Mouse (Mus musculus): ENCODE measurements at regions not wholly inside any gene's neighbourhood (a gene's known extent, or its start where the extent isn't known, plus 50 kb on each side); places are given as distances from the start of the nearest gene placed in this dataset.

DNA sequence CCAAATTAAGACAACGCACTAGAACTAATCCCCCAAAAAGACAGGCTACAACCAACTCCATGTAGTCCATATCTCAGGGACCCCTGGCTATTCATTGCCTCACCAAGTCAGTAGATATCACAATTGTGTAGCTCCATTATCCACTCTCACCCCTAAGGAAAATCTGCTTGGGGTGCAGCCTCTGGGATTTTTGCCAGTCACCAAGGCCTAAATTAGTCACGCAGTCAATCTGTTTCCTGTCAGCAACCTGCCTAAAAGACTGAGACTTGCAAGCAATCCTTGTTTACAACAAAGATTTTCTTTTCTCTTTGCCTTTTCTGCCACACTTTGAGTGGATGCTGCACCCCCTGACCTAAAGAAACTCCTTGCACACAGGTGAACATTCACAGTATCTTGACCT is 208.5 kb upstream of the Arpp21 start:
- no peak for ATAC-seq (replicated peaks; ENCODE audit: low read depth, poor library complexity, severe bottlenecking)

DNA sequence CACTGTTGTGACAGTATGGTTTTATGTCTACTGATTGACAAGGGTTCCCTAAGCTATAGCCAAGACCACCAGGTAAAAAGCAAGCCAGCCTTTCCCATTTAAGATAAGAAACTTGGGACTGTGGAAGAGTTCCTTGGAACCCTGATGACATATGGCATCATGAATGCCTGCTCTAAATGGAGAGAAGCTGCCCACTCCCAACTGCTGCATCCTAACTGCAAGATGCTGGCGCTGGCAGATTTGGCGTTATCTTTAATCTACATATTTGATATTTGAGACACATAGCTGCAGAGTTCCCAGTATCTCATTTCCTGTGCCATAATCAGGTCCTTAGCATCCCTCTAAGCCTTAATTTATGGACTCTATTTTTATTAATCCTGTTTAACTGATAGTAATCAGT is 200.4 kb upstream of the Arpp21 start:
- ATAC-seq (replicated peaks; ENCODE audit: low read depth, poor library complexity, severe bottlenecking) = no peak

DNA sequence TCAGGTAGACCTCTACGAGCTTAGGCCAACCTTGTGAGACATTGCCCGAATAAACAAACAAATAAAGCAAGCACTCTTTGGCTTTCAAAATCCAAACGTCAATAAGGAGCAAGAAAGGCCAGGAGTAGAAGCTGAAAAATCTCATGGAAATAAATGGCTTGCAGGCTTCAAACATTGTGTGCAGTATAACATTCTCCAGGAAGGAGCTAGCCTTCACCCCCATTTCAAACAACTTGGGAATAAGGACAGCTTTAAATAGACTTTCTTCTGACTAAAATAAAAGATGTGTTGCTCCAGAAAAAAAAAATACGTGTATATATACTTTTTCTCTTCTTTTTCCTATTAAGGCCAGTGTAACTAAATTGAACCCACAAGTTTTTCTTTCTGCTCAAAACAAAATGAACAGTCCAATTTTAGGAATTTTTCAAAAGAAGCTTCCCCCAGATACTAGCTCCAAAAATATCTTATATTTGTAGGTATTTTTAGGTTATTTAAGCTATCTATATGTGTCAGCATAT is 196.2 kb upstream of the Arpp21 start:
- ATAC-seq (replicated peaks; ENCODE audit: low read depth, poor library complexity, severe bottlenecking) = no peak

DNA sequence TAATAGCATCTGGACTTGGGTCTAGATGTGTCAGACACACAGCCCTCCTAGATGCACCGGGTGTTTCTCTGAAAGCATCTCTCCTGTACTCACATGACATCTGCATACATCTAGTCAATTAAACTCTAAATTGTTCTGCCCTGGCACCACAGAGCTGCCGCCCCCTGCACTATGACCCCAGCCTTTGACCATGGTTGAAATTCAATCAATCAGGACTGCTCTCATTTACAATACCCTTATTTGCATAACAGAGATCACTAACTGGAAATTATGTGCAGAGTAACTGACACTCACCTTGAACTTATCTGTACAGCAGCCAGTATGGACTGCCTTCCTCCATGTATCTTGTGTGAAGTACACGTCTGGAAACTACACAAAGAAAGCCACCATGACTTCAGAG is 193.5 kb upstream of the Arpp21 start:
- ATAC-seq (replicated peaks; ENCODE audit: low read depth, poor library complexity, severe bottlenecking) = no peak

DNA sequence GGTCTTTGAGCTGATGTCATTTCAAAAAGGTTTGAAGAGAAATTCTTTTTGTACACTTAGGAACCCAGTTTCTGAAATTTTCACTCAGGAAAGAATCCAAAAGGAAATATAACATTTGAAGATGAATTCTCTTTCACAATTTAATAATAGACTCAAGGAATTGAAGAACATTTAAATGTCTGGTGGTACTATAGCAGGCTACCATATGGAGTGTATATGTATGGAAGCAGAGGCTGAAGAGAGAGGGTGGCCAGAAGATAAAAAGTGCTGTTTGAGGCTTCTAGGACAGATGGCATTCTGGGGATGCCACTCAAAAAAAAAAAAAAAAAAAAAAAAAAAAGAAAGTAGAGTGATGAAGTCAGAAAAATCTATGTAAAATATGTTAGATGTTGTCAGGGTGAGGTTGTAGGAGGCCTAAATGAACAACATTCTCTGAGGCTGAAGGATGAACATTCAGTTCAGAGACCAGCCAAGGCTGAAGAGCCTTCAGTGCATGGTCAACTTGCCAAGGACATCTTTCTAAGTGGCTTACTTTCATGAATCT is 170.1 kb upstream of the Arpp21 start:
- ATAC-seq (replicated peaks; ENCODE audit: low read depth, poor library complexity, severe bottlenecking) = no peak

DNA sequence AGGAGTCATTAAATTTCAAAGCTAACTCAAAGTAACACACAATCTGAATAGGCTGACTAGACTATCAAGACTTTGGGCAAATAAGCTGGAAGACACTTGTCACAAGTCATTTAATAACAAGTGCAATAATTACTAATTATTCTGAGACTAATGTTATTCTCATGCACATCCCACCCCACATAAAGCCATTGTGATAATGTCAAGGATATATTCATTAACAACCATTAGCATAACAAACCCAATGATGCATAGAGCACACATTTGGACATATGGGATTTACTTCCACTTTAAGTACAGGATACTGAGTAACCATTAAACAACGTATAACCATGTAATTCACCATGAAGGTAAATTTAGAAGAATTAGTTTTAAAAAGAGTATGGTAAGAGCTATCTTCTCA is 135.0 kb upstream of the Arpp21 start:
- no peak for ATAC-seq (replicated peaks; ENCODE audit: low read depth, poor library complexity, severe bottlenecking)

DNA sequence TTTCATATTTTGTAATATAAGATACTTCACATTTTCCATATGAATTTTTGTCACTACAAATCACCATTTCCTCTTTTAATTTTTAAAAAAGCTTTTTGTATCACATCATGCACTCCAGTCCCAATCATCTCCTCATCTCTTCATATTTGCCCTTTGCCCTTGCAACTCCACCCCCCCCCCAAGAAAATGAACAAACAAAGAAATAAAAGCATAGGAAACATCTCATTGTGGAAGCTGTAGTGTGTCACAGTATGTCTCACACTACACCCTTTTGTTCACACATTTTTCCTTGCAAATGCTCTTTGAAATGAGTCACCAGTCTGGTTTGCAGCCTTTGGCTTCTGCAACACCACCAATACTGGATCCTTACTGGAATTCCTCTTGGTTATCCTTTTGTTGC is 131.6 kb upstream of the Arpp21 start:
- no peak for ATAC-seq (replicated peaks; ENCODE audit: low read depth, poor library complexity, severe bottlenecking)

DNA sequence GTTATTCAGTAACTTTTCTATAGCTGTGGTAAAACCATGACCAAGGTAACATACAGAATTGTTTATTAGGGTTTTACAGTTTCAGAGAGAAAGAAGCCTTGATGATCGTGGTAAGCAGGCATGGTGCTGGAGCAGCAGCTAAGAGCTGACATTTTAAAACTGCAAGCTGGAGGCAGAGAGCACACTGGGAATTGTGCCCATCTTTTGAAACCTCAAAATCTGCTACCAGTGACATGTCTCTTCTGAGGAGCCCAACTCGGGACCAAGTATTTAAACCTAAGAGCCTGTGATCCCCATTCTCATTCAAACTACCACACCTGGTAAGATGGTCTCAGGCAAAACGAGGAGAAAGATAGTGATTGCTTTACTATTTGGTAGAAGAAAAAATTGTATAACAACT is 125.6 kb upstream of the Arpp21 start:
- ATAC-seq (replicated peaks; ENCODE audit: low read depth, poor library complexity, severe bottlenecking) = no peak

DNA sequence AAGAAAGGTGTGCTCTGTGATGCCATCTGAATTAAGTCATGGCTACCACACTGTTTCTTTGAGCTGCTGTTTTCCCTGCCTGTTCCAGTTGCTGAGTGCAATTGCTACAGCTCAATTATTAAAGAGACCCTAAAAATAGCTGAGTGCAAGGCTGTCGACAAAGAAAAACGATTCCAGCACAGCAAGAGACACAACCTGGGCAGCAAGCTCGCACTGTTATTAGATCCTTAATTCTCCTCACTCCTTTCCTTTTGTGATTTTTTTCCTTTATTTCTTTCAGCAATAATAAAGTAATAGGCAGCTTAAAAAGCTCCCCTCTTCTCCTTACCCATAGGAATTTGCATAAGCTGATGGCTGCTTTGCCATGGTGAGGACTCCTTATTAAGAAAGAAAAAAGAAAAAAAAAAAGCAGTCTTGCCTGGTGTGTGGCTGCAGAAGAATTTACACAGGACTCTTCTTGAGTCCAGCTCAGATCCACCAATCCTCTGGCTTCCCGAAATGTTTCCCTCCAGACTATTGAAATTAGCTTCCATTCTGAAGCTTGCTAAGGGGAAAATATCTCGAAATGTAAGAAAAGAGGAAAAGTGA is 123.1 kb upstream of the Arpp21 start:
- ATAC-seq (replicated peaks; ENCODE audit: low read depth, poor library complexity, severe bottlenecking) = no peak

DNA sequence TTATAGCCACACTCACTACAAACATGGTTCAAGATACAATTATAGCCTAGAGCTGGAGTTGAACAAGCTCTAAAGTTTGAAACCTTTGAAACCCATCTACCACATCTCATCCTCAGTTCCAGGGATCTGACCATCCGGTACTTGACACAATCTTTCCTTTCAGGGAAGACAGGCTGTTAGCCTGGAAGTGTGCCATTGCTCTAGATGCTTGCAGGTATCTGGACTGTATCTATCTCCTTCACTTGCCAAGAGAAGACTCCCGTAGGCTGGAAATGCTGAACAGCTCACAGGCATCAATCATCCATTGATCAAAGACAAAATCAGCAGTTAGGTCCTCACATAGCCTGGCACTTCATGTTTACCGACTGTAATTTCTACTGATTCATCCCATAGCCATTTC is 117.5 kb upstream of the Arpp21 start:
- no peak for ATAC-seq (replicated peaks; ENCODE audit: low read depth, poor library complexity, severe bottlenecking)

DNA sequence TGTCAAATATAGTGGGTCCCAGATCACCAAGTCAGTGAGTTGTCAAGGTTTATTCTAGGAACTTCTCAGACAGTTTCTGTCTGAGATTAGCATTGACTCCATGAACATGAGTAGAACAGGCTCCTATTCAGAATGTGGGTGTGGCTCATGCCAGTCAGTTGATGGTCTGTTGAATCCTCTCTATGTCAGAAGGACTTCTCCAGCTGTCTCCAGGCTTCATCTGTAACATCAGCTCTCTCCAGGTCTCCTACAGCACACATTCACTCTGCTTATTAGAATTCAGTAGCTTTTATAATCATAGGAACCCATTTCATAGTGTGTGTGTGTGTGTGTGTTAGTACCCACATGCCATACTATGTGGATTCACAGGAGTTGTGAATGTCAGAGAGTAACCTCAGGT is 113.2 kb upstream of the Arpp21 start:
- no peak for ATAC-seq (replicated peaks; ENCODE audit: low read depth, poor library complexity, severe bottlenecking)

DNA sequence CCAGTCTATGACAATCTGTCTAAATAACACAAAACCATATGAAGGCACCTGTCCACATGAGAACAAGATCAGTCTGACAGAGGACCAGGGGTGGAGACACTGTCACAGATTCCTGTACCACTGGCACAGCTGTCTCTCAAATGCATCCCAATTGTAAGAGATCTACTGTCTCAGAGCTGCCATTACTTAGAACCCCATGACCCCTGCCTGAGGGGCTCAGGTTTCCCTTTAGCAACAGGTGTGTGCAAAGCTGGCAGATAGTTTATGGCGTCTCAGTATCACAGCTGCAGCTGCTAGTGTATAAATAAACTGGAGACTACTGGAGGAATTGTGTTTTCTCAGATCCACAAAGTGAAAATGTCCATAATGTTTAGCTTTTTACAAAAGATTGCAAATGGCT is 109.1 kb upstream of the Arpp21 start:
- no peak for ATAC-seq (replicated peaks; ENCODE audit: low read depth, poor library complexity, severe bottlenecking)

DNA sequence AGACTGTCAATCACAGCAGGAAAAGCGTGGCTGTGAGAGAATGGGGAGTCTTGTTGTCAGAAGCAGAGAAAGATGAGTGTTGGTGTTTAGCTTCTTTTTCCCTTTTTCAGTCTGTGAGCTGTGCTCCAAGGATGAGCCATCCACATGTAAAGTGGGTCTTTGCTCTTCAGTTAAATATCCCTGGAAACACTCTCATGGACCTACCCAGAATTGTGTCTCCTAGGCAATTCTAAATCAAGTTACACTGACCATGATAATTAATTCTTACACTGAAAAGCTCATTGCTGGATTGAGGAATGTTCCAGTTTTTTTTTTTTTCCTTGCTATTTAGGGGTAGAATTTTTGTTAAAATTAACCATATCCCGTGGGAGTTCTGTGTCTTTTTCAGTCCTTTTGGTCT is 104.6 kb upstream of the Arpp21 start:
- no peak for ATAC-seq (replicated peaks; ENCODE audit: low read depth, poor library complexity, severe bottlenecking)

DNA sequence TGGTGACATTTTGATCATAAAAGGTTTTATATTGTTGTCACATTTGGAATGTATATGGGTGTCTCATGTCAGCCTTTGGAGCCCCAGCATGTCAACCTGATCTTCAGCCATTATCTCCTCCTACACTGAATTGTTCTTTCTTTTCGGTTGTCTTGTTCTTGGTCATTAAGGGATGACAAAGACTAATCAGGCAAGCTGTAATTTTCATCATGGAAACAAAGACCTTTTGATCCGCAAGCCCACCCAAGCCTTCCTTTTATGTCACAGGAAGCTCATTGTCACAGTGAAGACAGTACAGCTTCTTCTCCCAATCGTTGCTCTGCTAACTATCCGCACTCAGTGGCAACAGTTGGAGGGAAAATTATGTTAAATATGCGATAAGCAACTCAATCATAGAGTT is 84.3 kb upstream of the Arpp21 start:
- ATAC-seq (replicated peaks; ENCODE audit: low read depth, poor library complexity, severe bottlenecking) = no peak

DNA sequence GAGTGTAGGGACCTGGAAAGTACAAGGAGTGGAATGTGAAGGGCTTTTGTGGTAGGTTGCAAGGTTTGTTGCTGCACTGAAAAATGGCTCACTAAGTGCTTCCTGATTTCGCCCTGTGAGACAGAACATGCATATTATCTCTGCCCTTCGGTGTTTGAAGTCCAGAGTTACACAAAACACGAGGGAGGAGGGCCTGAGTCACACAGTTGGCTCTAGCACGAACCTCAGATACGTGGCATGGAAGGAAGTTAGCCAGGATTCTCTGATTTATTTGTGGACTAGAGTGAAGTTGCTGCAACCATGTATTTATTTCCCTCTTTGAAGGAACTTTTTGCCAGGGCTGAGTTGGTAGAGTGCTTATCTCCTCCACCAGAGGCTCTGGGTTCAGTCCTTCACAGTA is 73.2 kb upstream of the Arpp21 start:
- ATAC-seq (replicated peaks; ENCODE audit: low read depth, poor library complexity, severe bottlenecking) = no peak

DNA sequence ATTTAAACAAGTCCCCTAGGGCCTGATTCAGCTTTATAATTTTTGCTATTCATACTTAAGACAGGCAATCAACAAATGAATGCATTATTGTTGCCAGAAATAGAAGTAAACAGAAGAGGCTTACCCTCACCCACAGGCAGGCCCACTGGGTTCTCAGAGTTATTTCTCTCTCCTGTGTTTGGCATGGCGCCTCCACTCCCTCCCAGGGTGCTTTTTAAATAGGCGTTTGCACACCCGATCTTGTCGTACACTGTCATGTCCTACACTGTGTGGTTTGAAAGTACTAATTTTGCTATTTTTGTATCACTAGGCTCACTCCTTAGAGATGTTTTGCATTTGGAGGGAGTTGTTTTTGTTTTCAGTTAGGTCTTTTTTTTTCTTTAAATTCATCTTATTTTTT is 72.1 kb upstream of the Arpp21 start:
- ATAC-seq (replicated peaks; ENCODE audit: low read depth, poor library complexity, severe bottlenecking) = no peak

DNA sequence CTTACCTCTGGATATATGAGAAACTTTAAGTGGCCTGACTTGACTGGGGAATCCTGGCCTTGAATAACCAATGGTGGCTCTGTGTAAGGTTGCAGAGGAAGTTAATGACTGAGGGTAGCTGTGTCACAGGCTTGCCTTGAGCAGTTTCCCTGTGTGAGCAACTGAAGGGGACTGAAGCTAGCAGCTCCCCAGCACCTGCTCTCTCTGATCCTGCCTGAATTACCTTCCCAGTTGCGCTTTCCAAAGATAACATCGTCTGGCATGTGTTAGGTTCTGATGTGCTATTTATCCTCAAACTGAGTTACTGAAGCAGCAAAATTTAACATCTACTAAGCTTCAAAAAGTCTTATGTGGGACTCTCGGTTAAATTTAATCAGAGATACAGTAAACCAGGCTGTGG is 56.1 kb upstream of the Arpp21 start:
- no peak for ATAC-seq (replicated peaks; ENCODE audit: low read depth, poor library complexity, severe bottlenecking)
